Mouse (Mus musculus): ENCODE results near the gene Ppp3ca.

The Ppp3ca gene

DNA sequence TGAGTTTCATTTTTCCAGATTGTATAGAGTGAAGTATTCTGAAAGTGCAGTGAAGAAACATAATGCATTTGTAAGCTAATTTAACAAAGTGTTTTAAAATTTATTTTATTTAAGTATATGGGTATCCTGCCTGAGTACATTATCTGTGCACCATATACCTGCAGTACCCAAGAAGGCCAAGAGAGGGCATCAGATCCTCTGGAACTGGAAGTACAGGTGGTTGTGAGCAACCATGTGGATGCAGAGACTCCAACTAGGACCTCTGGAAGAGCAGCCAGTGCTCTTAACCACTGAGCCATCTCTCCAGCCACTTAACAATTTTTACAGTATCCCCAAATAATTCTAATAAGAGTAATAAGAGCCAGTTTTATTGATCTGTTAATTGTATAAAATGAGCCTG is 225.6 kb downstream of the Ppp3ca start:
- TF ChIP-seq GATA4 (IDR thresholded peaks at IDR 0.05; ENCODE audit: insufficient replicate concordance, low read length): no peak

- no peak for TF ChIP-seq GATA4 (IDR thresholded peaks at IDR 0.05; ENCODE audit: insufficient replicate concordance, low read length)
Observed at GRCm38 (mm10) chr3:136896276-136896675, 226.4 kb downstream of the Ppp3ca start.

GRCm38 (mm10) chr3:136899744-136900143 is 229.8 kb downstream of the Ppp3ca start:
- no peak for TF ChIP-seq GATA4 (IDR thresholded peaks at IDR 0.05; ENCODE audit: insufficient replicate concordance, low read length)

DNA sequence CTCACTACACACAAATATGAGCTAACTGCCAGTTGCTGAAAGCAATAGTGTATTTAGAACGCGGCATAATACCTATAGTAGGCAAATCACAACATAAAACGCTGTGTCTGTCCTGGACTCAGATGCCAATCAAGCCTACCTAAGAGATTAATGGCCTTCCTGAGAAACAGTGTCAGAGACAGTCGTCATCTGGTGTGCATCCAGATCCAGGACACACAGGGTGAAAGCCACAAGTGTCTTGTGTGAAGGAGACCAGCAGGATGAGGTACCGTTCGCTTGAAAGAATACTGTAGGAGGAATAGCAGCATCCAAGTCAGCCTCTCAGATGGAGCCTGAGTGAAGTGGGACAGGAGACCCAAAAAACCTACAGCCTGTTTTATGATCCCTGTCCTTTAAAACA is 231.1 kb downstream of the Ppp3ca start:
- no peak for TF ChIP-seq GATA4 (IDR thresholded peaks at IDR 0.05; ENCODE audit: insufficient replicate concordance, low read length)

GRCm38 (mm10) chr3:136902776-136903175 is 232.9 kb downstream of the Ppp3ca start:
- TF ChIP-seq GATA4 (IDR thresholded peaks at IDR 0.05; ENCODE audit: insufficient replicate concordance, low read length): no peak

- TF ChIP-seq GATA4 (IDR thresholded peaks at IDR 0.05; ENCODE audit: insufficient replicate concordance, low read length): 0 out of 2 replicates have a peak, but pooled peaks have one; percentile 9
Observed at GRCm38 (mm10) chr3:136905577-136905976, 235.7 kb downstream of the Ppp3ca start.

DNA sequence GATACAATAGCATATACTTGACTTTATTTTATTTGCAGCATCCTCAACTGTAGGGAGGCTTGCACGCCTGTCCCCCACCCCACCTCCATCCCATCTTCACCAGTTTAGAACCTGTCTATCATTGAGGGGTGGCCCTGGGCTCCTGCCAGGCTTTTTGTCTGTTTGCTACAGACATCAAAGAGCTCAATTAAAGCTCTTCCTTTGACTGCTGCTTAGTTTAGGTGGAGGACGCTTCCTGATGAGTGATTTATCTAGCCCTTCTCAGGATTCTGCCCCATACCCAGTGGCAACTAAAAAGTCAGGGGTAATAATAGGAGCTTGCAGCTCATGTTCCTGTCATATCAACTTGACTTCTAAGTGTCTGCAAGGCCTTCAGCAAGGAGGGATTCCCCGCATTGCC is 239.6 kb downstream of the Ppp3ca start:
- TF ChIP-seq GATA4 (IDR thresholded peaks at IDR 0.05; ENCODE audit: insufficient replicate concordance, low read length): no peak

DNA sequence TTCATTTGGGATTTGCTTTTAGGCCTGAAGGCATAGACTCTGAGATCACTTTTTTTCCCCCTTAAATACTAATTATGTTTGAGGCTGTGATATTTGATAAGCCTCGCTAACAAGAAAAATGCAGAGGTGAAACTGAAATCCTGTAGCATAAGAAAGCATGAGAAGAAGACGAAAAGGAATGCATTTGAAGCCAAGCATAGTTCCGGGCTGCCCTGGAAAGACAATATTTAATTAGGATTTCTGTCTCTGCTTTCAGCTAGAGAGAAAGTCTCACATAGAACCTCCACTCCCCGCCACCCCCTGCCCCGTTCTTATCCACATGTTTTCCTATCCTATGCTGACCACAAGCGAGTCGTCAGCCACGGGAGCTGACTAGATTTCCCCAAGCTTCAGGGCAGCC is 241.4 kb downstream of the Ppp3ca start:
- no peak for TF ChIP-seq GATA4 (IDR thresholded peaks at IDR 0.05; ENCODE audit: insufficient replicate concordance, low read length)

- TF ChIP-seq GATA4 (IDR thresholded peaks at IDR 0.05; ENCODE audit: insufficient replicate concordance, low read length): no peak
Observed at GRCm38 (mm10) chr3:136917080-136917479, 247.2 kb downstream of the Ppp3ca start.

- no peak for TF ChIP-seq GATA4 (IDR thresholded peaks at IDR 0.05; ENCODE audit: insufficient replicate concordance, low read length)
Observed at GRCm38 (mm10) chr3:136933071-136933470, 263.1 kb downstream of the Ppp3ca start.

DNA sequence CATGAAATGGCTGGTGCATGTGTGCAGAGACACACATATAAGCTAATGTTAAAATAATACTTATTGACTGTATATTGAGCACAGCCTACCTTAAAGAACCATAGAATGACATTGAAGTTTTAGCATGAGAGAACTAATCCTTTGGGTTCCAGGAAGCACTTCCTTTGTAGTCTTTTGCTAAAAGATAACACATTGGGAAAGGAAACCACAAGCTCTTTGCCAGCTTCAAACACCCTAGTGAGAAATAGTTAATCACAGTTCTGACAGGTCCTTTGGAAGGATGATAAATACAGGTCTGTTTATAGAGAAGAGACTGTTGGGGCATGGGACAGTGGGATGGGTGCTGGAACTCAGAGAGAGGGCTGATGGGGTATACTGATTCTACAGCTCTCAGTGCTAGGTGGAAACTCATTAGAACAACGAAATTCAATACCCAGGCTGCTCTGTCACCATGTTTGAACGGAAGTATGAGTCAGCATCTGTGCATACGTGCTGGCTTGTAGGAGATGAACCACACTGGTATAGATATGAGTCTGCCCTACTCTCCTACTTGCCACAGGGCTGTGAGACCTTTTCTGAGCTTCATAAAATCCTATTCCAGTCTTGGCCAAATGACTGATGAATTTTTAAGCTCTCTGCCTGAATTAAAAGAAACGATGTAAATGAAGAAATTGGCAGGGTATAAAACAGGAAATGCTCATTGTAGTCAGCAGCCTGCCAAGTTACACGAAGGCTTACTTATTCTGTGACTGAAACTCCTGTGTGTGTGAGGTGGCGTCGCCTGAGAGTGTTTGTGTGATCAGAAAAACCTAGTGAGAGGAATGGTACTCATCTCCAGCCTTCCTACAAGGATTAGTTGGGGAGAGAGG is 271.0 kb downstream of the Ppp3ca start:
- no peak for TF ChIP-seq GATA4 (IDR thresholded peaks at IDR 0.05; ENCODE audit: insufficient replicate concordance, low read length)

DNA sequence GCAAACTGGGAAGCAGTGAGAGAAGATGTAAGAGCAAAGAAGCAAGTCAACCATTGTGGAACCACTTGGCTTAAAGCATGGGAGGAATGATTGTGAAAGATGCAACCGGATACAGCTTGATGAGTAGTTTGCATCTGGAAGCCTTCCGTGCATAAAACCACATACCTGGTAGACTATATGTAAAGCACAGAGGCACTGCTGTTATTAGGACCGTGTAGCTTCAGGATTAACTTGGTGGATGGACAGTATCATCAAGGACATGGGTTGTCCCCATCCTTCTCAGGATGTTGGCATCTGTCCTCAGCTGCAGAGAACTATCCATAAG is 271.6 kb downstream of the Ppp3ca start:
- TF ChIP-seq GATA4 (IDR thresholded peaks at IDR 0.05; ENCODE audit: insufficient replicate concordance, low read length): no peak

GRCm38 (mm10) chr3:136945550-136945949 is 275.6 kb downstream of the Ppp3ca start:
- TF ChIP-seq GATA4 (IDR thresholded peaks at IDR 0.05; ENCODE audit: insufficient replicate concordance, low read length): no peak

DNA sequence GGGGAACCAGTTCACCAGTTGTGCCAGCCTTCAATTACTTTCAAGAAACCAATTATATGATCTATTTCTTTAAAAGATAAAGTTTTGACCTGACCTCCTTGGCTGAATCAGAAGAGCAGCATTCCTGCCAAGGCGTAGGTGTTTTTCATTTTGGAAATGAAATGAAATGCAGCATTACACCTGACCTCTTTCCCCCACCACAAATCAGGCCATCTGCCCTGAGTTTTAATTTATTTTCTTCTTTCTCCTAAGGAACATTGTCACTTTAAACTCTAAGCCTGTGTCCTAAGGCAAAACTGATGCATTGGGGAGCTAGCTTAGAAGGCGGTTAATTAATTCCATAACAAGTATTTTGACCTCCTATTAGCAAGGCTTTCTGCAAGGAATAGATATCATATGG is 276.7 kb downstream of the Ppp3ca start:
- TF ChIP-seq GATA4 (IDR thresholded peaks at IDR 0.05; ENCODE audit: insufficient replicate concordance, low read length): no peak

DNA sequence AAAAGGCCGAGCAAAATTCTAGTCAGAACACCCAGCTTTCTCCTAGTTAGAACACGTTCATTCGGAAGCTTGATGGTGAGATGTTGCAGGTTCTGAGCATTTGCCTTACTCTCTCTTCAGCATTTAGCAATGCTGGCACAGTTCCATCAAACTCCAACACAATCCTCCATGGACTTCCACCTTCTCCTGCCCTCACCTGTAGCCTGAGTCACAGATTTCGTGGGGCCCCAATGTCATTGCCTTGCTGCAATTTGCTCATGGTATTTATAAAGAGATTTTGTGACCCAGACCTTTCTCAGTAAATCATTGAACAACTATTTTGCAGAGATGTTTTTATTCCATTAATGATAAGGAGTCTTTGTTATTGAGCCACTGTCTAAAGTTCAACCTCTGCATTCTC is 278.2 kb downstream of the Ppp3ca start:
- no peak for TF ChIP-seq GATA4 (IDR thresholded peaks at IDR 0.05; ENCODE audit: insufficient replicate concordance, low read length)

DNA sequence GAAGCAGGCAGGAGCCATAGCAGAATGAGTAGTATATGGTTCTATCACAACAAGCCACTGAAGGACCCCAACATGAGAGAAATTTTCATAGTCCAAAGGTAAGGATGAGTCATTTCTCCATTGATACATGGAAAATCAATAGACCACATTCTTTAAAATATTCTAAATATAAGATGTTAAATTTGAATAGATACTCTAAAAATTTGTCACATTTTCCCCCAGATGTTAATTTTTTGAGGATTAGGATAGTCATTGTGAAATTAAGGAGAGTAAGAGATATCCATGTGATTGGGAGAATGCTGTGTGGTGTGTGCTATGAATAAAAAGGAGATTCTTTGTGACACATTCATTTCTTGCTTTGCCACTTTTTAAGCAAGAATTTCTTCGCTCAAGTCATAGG is 281.9 kb downstream of the Ppp3ca start:
- no peak for TF ChIP-seq GATA4 (IDR thresholded peaks at IDR 0.05; ENCODE audit: insufficient replicate concordance, low read length)

GRCm38 (mm10) chr3:136952822-136953221 is 282.9 kb downstream of the Ppp3ca start:
- TF ChIP-seq GATA4 (IDR thresholded peaks at IDR 0.05; ENCODE audit: insufficient replicate concordance, low read length): no peak
